Mouse (Mus musculus) c-Kit-positive CD71-positive TER-119-positive erythroid progenitor cells, embryonic 14.5 days (primary cell): ENCODE results near the gene Ptpn13.

Experiments used
- DNase-seq: peaks from one replicate; pipeline ENCODE4 v3.0.0-alpha.2; 2013; ENCODE audit warnings: low spot score

The Ptpn13 gene

DNA sequence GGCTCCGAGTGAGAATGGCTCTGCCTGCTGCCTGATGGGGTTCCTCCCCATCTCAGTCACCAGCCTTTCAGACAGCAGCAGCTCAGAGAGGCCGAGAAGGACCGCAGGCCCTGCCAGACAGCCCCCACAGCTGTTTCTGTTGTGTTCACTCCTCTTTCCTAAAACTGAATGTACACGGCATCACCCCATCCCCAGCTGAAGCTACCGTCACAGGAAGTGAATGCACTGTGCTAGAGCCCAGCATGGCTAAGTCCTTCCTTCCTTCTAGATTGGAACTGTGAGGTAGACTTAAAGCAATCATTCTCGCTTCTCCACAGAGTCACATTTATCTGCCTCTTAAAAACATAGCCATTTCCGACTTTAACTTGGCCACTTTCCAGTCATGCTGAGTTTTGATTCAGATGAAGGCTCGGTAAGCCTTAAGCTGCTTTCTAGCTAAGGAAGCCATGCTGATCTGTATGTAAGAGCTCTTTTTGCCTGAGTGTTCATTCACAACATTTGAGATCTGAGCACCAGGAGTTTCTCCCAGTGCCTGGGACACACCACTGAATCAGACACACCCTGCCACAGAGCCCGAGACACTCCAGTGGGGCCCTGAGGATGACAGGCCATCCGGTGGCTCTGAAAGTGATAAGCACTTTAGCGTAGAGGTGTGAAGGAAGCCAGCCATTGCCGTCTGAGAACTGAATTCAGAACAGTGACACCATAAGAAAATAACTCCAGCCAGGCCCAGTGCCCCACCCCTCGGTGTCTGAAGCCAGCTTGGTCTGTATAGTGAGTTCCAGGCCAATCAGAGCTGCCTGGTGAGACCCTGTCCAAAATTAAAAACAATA is 170.6 kb downstream of the Ptpn13 start:
- DNase-seq = no peak

DNA sequence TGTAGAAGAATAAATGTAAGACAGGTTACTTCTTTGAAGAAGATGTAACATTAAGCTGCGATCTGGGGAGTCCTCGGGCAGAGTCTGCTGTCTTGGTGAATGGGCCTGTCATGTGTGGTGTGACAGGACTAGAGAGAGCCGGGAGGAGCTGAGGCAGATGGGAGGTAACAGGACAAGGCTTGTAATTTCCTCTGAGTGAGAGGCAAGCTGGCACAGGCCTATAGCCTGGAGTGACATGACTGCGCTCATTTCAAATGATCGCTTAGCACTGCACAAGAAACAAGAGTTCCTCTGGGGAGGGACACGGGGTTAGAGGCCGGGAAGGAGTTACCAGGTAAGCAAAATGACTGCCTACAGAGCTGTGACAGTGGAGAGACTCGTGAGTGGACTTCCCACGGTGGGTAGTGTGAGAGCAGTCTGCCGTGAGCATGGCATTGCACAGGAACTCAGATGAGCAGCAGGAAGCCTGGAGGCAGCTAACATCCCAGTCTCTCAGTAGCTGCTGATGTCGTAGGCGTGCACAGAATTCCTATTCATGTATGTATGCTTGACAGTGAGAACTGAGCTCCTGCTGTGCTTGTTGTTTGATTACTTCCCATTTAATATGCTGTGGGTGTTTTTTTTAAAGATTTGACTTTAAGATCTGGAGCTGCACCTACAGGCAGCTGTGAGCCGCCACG is 171.6 kb downstream of the Ptpn13 start:
- DNase-seq = no peak

DNA sequence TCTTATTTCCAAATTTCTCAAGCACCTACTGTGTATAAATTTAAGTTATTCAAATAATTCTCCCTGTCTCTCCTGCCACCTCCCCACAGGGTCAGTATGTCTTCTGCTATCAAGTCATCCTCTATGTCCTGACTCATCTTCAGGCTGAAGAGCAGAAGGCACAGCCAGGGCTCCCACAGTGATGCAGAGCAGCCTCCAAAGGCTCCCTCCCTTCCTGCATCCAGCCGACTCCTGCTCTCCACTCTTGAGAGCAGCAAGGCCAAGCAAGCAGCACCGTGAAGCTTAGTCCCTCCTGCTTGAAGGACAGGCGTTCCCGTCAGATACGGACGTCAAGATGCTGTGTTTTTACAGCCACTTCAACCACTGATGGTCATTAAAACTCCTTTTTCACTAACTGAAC is 172.6 kb downstream of the Ptpn13 start:
- no peak for DNase-seq

DNA sequence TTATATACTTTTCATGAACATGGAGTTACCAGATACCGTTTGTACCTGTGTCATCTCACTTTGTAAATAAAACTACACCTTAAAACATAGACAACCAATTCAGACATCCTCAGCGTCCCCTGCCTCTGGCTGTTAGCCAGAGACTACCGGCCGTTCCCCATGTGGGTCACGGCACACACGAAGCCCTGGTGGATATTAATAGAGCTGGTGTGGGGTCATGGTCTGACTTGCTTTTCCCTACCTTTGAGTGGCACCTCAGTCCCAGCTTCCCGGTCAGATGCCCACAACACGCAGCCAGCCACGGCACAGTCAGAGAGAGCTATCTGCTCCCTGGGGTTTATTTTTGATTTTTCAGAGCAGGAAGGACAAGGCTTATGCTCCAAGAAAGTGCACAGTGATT is 173.3 kb downstream of the Ptpn13 start:
- no peak for DNase-seq

DNA sequence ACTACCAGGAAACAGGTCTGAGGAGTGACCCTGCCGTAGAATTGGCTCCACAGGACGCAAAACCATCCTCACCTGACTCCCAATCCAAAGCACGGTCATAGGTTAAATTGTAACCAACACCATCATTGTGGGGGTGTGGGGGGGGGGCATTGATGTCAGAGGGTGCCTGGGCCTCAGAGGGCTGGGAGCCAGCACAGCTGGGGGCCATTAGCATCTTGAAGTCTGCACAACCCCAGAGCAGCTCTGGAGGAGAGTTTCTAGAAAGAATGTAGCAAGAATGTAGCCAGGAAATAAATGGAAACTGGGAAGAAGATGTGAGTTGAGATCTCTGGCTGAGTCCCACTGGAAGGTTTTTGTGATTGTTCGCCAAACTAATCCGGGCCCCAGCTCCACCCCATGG is 173.9 kb downstream of the Ptpn13 start:
- no peak for DNase-seq

DNA sequence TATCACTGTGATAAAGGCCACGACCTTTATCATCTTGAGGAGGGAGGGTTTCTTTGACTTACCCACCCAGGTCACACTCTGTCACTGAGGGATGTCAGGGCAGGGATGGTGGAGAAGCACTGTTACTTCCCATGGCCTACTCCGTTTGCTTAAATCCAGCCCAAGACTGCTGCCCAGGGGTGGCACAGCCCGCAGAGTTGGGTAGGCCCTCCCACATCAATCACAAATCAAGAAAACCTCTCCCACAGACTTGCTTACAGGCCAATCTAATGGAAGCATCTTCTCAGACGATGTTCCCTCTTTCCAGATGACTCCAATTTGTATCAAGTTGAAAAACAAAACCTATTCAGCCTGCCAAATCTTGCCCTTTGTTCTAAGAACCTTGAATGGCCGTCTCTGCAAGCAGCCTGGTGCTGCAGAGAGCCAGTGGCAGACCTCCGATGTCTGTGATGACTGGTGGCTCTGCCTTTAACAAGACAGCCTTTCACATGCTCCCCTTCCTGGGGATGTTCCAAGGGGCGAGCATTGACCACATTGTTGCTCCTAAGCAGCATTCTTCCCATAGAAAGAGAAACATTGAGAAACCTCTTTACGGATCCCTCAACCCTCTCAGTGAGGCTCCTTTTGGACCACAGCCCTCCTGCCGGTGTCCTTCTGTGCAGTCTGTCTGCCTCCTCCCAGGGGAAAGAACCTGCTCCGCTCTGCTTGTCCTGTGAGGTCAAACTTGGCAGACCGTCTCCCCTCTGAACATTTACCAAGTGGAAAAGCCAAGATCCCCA is 178.3 kb downstream of the Ptpn13 start:
- DNase-seq = no peak

DNA sequence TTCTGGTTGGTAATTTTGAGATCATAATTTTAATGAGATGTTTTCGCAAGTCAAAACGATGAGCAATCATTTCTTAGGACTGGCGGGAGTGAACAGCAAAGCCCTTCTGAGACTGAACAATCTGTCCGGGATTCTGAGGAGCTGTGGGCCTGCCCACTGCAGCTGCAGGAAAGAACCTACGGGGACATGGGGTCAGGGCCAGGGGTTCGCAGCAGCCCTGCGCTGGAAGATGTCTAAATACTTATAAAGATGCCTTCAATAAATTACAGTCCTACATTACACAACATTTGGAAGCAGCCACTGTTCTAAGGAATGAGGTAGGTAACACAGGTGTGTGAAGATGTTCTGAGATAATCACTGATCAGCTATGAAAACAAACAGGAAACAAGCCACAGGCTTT is 180.7 kb downstream of the Ptpn13 start:
- DNase-seq = no peak

DNA sequence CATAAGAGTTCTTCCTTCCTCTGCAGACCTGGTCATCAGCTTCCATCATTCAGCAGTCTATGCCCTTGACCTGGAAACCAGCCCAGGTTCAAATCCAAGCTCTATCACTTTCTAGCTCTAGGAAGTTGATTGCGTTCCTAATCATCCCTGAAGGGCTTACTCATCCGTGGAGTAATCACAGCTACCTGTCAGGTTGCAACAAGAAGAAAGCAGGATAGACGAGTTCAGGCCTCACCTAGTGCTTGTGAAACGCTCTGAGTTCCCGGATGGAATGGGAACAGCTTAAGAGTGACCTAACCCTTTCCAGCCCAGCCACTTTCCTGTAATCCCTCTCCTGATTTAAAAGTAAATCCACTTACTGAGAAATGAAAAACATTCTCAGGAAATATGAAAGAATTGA is 185.2 kb downstream of the Ptpn13 start:
- DNase-seq = no peak

DNA sequence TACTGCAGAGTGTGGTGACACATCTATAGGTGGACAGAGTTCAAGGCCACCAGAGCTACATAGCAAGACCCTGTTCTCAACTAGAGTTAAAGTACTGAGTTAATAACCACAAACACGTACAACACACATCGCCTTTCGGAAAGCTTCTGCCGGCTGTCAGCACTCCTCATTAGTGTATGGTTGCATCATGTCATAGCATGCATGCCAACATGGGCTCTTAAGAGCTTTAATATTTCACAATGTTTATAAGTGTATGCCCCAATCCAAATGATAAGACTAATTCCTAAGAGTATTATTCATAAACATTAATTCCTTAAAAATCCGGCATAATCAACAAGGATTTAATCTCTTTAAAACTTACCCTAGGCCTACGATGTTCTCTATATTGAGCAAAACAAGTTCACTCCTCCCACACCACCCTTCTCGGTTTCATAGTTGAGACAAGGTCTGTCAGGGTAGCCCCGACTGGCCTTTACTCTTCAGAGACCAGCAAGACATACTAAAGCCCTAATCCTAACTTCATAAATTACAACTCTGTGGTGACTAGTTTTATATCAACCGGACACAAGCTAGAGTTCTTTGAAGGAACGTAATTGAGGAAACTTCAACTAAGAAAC is 186.0 kb downstream of the Ptpn13 start:
- no peak for DNase-seq

DNA sequence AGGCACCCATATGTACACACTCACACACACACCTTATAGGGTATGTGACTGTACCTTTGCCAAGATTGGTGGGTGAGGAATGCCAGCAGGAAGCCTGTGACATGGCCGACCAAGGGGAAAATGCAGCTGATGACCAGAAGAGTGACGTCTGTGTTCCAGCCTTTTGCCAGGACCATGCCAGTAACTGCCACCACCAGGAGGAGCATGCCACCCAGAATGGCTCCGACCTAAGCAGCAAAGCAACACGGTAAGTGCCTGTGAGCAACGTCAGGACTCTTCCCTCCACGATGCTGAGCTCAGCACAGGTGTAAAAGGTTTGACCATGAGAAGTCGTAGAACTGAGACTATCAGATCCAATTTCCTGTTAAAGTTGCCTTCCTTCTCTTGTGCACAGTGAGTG is 187.3 kb downstream of the Ptpn13 start:
- no peak for DNase-seq

DNA sequence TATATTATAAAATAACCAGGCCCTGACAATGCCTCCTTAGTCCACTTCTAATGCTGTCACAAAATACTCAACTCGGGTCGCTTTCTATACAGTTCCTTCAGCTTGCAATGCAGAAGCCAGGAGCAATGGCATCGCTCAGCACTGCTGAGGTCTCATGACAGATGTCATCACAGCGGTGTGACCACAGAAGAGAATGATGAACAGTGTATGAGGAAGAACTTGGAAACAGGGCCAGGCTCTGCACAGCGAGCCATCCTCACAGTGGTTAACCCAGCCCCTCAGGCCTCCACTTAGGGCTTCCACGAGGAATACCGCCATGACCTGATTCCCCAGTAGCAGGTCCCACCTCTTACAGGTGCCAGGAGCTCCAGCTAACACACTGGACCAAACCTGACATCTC is 189.4 kb downstream of the Ptpn13 start:
- DNase-seq = no peak

DNA sequence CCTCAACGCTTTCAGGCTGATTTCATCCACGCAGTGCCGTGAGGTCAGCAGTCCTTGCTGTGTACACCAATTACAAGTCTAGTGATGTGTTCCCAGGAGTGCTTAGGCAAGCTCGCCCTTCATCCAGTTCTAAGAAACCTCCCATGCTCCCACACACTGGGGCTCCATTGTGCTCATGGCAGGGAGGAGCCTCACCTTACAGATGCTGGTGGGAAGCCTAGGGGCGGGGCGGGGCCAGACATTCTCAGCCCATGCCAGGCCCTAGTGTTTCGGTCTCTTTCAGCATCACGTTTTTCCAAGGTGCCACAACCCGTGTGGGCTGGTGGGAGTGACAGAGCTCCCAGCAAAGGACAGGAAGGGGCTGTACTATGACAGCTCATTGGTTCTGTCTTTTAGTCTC is 192.2 kb downstream of the Ptpn13 start:
- no peak for DNase-seq

DNA sequence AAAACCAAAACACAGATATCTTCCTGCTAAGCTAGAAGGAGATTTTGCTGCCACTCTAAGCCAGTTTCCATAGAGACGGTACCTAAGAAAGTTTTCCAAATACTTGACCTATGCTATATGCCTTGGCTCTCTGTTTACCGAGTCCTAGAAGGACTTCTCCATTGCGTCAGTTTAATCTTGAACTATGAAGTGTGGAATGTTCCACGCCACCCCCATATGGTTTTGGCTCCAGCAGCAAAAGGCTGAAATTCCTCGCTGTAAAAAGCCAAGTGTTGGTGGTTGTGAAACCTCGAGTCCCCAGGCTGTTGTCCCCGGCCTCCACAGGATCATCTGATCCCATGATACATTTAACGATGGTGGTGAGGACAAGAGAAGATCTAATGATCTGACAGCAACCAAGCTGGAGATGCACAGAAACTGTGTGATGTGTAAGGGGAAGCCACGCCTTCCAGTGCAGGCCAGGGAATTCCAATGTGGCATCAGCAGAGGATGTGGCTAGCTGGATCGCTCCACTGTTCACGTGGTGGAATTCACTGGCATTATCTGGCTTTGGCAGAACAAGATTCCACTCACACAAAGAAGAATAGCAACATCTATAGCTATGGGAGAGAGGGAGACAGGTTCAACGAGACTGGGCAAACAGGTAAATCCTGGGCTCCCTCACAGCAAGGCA is 195.4 kb downstream of the Ptpn13 start:
- no peak for DNase-seq

DNA sequence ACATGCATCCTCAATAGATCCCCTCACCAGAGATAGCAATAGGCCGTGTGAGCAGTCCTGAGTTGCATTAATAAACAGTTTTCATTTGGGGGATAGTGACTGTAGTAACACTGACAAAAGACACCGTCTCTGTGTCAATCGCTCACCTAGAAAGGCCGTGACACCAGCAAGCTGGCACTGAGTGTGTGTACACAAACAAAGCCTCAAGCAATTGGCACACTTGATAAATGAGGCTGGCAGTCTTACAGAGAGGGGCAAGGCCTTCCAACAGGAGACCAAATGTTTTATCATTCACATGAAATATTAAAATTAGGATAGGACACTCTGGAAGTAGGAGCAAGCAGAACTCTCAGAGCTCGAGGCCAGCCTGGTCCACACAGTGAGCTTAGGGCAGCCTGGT is 197.3 kb downstream of the Ptpn13 start:
- no peak for DNase-seq

DNA sequence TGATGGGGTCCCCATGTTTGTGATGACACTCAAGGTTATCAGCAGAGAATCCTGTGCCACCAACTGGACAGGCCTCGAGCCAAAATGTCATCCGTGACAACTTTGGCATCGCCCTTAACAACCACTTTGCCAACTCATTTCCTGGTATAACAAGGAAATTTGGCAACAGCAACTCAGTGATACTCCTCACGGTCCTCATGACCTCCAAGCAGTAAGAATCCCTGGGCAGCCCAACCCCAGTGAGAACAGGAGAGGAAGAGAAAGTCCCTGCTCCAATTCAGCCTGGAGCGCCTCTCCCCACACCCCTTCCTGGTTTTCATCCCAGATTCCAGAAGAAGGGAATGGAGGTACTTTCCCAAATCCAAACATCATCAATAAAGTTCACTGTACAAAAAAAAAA is 199.8 kb downstream of the Ptpn13 start:
- DNase-seq = no peak

DNA sequence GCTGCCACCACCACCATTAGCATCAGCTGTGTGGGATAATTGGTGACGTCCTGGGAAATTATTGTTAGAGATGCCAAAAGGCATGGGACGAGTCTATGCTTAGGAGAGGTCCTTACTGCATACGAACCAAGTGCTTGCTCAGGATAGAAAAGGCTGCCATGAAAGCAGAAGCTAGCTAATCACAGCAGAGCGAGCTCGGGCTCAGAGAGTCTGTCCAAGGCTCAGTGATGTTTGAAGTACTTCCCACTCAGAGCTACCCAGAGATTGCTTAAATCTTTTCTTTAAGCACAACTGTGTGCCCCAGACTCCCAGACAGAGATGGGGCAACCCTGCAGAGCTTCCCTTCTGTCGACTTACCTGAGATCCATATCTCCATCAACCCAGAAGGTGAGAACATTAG is 203.5 kb downstream of the Ptpn13 start:
- no peak for DNase-seq

DNA sequence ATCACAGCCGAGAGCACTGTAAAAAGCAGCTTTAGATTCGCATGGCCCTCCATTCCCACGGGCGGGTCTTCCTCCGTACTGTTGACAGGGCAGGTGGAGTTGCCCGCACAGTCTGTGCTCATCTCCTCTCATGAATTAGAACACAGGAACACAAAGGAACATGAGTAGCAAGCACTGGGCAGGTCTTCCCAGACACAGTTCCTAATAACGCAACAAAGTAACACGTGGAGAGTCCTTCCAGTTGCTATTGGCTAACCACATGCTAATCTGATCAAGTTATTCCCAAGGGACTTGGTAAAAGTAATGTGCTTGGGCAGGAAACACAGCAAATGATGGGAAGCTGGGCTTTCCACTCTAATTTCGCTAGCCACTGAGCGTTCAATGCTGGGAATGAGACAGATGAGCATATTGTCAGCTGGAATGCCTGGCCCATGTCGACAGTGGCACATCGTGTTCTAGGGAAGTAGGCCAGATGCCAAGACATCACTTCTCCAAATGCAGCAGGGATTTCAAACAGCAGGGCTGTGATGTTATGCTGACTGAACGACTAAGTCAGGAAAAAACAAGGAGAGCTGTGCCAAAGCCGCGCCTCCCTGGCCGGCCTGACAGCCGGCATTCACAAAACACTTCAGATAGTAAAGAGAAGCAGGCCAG is 204.2 kb downstream of the Ptpn13 start, which contains the start of gene Slc10a6:
Gene Slc10a6 (minus strand): TSS at position 293 of the 654 bp plus-strand sequence.
- DNase-seq = no peak

DNA sequence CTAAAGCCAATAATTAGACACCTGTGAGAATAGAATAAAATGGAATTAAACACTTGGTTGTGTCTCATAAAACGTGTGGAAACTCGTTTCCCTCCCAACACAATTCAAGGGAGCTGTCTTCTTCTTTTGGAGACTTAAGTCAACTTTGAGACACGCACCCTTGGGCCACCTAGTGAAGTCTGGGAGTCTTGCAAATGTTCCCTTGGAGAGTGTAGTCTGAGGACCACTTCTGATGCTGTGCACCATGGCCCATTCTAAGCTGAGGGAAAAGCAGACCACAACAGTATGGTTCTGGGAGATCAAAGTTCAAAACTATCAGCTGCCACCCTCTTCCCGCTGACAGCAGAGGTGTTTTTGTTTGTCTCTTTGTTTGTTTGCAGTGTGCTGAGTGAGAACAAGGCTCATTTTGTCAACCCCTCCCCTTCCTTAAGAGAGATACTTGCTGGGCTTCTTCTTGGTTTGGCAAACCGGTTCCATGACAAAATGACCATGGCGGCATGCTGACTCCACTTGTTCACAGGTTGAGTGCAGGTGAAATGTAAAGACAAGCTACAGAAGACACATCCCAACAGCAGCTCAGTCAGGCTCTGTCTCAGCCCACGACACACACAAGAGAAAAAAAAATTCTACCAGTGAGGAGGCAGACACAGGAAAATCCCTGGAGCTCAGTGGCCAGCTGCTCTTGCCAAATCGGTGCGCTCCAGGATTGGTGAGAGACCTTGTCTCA is 205.0 kb downstream of the Ptpn13 start:
- no peak for DNase-seq

DNA sequence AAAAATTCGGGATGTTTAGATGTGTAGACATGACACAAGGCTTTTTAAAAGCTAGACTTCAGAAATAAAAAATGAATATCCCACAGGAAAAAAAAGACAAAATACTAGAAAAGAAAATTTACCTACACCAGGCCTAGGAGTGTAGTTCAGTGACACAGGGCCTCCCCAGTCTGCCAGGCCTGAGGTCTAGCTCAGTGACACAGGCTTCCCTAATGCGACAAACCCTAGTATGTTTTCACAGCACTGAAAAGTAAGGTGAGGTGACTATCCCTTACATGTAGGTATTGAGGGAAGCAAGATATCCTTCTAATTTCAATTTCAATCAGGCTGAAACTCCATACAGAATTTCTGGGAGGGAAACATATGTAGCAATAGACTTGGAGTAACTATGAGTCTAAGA is 212.2 kb downstream of the Ptpn13 start:
- DNase-seq = no peak

DNA sequence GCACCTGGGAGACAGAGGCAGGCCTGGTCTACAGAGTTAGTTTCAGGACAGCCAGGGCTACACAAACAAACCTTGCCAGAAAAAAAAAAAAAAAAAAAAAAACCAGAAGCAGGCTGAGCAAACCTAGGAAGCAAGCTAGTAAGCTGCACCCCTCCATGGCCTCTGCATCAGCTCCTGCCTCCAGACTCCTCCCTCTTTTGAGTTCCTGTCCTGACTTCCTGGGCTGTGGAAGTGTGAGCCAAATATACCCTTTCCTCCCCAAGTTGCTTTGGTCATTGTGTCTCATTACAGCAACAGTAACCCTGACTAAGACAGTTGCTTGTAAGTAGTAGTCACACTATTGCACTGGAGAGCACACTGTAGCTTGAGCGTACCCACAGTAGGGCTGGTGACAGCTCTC is 219.2 kb downstream of the Ptpn13 start:
- DNase-seq = no peak

DNA sequence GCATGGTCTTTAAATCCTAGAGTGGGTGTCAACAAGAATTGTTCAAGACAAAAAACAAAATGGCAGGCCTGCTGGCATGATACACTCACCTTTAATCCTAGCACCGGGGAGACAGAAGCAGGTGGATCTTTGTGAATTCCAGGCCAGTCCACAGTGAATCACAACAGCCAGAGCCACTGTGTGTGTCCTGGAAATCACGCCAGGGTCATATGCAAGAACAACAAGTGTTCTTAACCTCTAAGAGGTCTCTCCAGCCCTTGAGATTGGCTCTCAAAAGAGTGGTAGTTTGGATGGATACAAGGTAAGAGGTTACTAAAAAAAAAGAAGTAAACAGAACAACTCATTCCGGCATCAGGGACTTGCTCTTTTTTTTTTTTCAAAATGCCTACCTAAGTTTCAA is 222.3 kb downstream of the Ptpn13 start:
- no peak for DNase-seq
